Mouse (Mus musculus): ENCODE data around the gene Exoc3l2. TPM values are rescaled to one million over a fixed set of nuclear protein-coding genes. Genes with fewer than 3 reads are reported as not detected.
A peak's percentile ranks its signal among the peaks of the same experiment; 100 is the strongest.

The Exoc3l2 gene
- 0.17 and 0.57 TPM in 2 replicates for polyA plus RNA-seq (2015; fragmentation: Nextera tagmentation; extraction: Ambion mirVana)

DNA sequence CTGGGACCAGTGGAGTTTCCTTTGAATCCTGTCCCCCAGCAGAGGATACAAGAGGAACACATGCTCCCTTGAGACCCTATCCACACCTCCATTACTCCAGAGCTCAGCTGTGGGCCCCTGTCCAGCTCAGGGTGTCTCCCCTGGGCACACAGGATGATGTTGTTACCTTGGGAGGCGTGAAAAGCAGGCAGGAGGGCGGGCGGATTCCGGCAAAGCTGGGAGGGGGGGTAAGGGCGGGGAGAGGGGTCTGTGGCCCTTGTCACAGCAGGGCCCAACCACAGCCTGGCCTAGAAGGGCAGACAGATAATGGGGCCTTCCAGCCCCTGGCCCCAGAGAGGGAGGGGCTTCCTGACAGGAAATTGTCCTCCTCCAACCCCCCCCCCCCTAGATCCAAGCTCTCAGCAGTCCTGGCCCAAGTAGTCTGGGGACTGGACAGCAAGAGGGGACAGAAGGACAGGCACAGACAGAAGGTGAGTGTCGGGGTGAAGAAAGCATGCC is at the start of gene Exoc3l2:
Gene Exoc3l2, plus strand, starts transcription at position 448 of the 498 bp plus-strand sequence.
- 17% methylated on average over 6 of the region's 6 CpGs for WGBS
- ATAC-seq (replicated peaks) = no peak
- Histone ChIP-seq H3K27ac (no peak within 1 kb of the TSS), H3K4me1 (peaks cover 11% of the 10 kb centered on the region), H3K36me3 (replicated peaks) (no peaks in the 10 kb centered on the region), H3K27me3 (replicated peaks) (peaks cover 30% of the 10 kb centered on the region), H3K4me3 (no peak within 1 kb of the TSS), H3K9me3 (no peaks in the 10 kb centered on the region), H3K9ac (no peak within 1 kb of the TSS), H3K4me2 (no peak within 1 kb of the TSS)

DNA sequence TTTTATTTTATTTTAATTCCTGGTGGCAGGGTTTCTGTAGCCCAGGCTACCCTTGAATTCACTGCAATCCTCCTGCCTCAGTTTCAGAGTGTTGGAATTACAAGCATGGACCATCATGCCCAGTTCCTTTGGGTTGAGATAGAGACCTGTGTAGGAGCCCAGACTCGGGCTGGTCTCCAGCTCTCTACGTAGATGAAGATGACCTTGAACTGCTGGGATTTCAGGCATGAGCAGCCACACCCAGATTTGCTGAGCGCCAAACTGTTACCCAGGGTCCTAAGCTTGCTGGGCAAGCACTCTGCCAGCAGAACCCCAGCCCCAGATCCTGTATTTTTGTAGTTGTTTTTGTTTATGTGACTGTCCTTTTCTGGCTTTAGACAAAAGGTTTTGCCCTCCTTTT is 49.6 kb upstream of the Exoc3l2 start:
- no peak overlapping the region for H3K4me2 ChIP-seq
- H3K36me3 ChIP-seq (replicated peaks) = no peaks in the 10 kb centered on the region
- H3K27ac ChIP-seq = no peak overlapping the region
- no peaks in the 10 kb centered on the region for H3K4me1 ChIP-seq
- peaks cover 6% of the 10 kb centered on the region; the same call in 1 of the 2 replicates for H3K27me3 ChIP-seq (replicated peaks)
- ATAC-seq (replicated peaks) = no peak
- 89% methylated on average over 3 of the region's 3 CpGs for WGBS
- no peak overlapping the region for H3K4me3 ChIP-seq
- H3K9ac ChIP-seq = no peak overlapping the region
- H3K9me3 ChIP-seq = no peaks in the 10 kb centered on the region

DNA sequence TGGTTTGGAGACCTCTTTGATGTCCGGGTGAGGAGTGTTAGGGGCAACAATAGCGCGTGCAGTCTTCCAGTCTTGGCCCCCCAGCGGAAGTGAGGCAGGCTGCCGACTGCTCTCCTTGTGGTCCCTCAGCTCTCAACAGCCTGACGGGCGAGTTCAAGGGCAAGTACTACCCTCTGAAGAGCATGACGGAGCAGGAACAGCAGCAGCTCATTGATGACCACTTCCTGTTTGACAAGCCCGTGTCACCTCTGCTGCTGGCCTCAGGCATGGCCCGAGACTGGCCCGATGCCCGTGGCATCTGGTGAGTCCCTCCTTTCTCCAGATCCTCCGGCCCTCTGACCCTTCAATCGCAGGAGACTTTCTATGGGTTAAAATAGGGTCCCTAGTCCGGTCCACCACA is 46.5 kb upstream of the Exoc3l2 start:
- Histone ChIP-seq H3K4me2 (no peak overlapping the region), H3K36me3 (replicated peaks) (no peaks in the 10 kb centered on the region), H3K9ac (no peak overlapping the region), H3K27me3 (replicated peaks) (peaks cover 29% of the 10 kb centered on the region), H3K4me1 (peaks cover 10% of the 10 kb centered on the region; the same call in 1 of the 2 replicates), H3K4me3 (no peak overlapping the region), H3K9me3 (no peaks in the 10 kb centered on the region), H3K27ac (no peak overlapping the region)
- WGBS = 79% methylated on average over 15 of the region's 15 CpGs
- ATAC-seq (replicated peaks) = no peak

DNA sequence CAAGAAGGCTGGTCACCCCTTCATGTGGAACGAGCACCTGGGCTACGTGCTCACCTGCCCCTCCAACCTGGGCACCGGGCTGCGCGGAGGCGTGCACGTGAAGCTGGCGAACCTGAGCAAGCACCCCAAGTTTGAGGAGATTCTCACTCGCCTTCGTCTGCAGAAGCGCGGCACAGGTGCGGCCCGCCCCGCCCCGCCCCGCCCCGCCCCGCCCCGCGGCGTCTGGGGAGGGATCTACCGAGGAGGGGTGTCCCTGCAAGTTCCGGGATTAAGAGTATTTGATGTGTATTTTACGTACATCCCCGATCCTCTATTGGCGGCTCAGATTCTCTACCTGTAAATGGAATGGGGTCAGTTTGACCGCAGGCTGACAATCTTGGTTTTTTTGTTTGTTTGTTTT is 43.0 kb upstream of the Exoc3l2 start:
- no peak overlapping the region for H3K4me3 ChIP-seq
- no peak for ATAC-seq (replicated peaks)

DNA sequence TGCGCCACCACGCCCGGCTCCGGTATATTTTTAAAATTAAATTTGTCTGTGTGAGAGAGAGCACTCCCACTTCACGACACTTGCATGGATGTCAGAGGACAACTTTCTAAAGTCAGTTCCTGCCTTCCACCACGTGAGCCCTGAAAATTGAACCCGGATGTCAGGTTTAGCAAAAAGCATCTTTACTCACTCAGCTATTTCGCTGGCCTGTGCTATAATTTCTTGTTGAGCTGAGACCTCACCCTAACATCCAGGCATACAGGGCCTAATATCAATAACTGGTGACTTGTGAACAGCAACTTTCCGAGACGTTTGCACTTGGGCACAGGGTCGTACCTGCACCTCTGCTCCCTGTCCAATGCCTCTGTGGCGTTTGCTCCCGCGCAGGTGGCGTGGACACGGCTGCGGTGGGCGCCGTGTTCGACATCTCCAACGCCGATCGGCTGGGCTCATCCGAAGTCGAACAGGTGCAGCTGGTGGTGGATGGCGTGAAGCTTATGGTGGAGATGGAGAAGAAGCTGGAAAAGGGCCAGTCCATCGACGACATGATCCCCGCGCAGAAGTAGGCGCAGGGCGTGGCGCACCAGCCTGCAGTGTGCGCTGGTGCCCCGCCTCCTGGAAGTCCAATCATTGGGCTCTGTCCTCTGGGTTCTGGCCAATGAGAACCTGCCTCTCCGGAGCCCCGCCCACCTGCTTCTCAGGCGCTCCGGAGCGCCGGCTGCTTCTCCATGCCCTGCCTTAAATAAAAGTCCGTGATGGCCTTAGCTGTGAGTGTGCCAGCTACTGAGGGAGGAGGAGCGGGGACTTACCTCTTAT is 42.1 kb upstream of the Exoc3l2 start:
- Histone ChIP-seq H3K27me3 (replicated peaks) (peaks cover 33% of the 10 kb centered on the region), H3K4me1 (peaks cover 10% of the 10 kb centered on the region; the same call in 1 of the 2 replicates), H3K4me2 (peak overlapping the region; percentile 88), H3K9ac (peak overlapping the region; percentile 43), H3K9me3 (no peaks in the 10 kb centered on the region), H3K36me3 (replicated peaks) (0 out of 2 replicates have a peak, but pooled peaks cover 10% of the 10 kb centered on the region), H3K4me3 (peak overlapping the region; percentile 49), H3K27ac (no peak overlapping the region)
- WGBS = 13% methylated on average over 43 of the region's 43 CpGs
- ATAC-seq (replicated peaks) = peak; percentile 96

More for the DNA sequence above, 43.0 kb upstream of the Exoc3l2 start:
- H3K9me3 ChIP-seq = no peaks in the 10 kb centered on the region
- H3K9ac ChIP-seq = no peak overlapping the region
- 0 out of 2 replicates have a peak, but pooled peaks cover 6% of the 10 kb centered on the region for H3K36me3 ChIP-seq (replicated peaks)
- H3K4me1 ChIP-seq = peaks cover 10% of the 10 kb centered on the region; the same call in 1 of the 2 replicates
- no peak overlapping the region for H3K4me2 ChIP-seq
- 7% methylated on average over 28 of the region's 28 CpGs for WGBS
- peaks cover 33% of the 10 kb centered on the region for H3K27me3 ChIP-seq (replicated peaks)
- no peak overlapping the region for H3K27ac ChIP-seq

DNA sequence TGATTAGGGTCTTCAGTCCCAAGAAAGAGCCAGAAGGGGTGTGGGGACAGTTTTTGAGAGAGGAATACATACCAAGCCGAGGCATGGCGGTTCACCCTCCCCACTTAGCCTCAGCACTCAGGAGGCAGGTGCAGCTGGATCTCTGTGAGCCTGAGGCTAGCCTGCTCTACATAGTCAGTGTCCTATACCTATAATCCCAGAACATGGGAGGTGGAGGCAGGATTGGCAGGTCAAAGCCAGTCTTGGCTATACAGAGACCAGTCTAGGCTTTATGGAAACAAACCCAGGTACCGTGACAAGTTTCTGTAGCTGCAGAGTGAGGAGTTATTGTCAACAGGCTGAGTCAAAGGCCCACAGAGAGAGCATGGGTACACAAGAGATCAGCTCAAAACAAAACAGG is 40.0 kb upstream of the Exoc3l2 start:
- Histone ChIP-seq H3K4me2 (no peak overlapping the region), H3K27me3 (replicated peaks) (peaks cover 32% of the 10 kb centered on the region), H3K4me3 (no peak overlapping the region), H3K36me3 (replicated peaks) (peaks cover 24% of the 10 kb centered on the region), H3K9ac (no peak overlapping the region), H3K9me3 (no peaks in the 10 kb centered on the region), H3K27ac (no peak overlapping the region), H3K4me1 (peaks cover 10% of the 10 kb centered on the region; the same call in 1 of the 2 replicates)
- 86% methylated on average over 3 of the region's 3 CpGs for WGBS
- ATAC-seq (replicated peaks) = no peak

DNA sequence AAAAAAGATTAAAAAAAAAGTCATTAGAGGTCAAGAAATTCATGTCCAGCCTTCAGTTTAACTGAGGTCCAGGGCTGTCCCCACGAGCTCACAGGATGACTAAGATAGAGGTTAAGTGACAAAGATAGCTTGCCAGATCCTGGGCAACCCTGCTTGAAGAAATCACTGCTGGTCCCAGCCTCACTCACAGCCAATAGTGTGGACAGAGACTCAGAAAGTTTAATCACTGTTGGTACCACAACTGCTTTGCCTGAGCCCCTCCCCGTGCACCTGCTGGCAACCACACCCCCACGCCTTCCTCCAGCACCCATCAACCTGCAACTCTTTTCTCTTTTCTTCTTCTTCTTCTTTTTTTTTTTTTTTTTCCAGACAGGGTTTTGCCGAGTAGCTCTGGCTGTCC is 39.1 kb upstream of the Exoc3l2 start:
- no peaks in the 10 kb centered on the region for H3K9me3 ChIP-seq
- no peak overlapping the region for H3K9ac ChIP-seq
- peaks cover 10% of the 10 kb centered on the region; the same call in 1 of the 2 replicates for H3K4me1 ChIP-seq
- no peak overlapping the region for H3K4me3 ChIP-seq
- no peak overlapping the region for H3K27ac ChIP-seq
- peaks cover 22% of the 10 kb centered on the region for H3K27me3 ChIP-seq (replicated peaks)
- H3K36me3 ChIP-seq (replicated peaks) = peaks cover 34% of the 10 kb centered on the region
- ATAC-seq (replicated peaks) = no peak
- H3K4me2 ChIP-seq = no peak overlapping the region
- 63% methylated on average over 4 of the region's 4 CpGs for WGBS

DNA sequence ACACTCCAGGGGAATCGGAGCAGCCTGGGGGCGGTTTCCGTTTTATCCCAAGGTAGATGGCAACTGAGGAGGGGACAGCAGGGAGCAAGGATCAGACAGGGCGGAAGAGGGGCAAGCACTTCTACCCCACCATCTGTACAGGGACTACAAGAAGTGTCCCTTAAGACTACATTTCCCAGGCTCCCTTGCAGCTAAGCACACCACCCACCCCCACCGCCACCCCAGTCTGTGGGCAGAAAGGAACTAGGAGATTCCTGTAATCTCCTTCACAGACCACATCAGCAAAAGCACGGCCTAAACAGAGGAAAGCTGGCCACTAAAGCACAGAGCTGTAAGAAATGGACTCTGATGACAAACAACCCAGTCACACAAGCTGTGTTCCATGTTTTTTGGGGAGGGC is 36.8 kb upstream of the Exoc3l2 start:
- H3K4me1 ChIP-seq = 0 out of 2 replicates have a peak, but pooled peaks cover 3% of the 10 kb centered on the region
- H3K4me3 ChIP-seq = no peak overlapping the region
- no peak overlapping the region for H3K9ac ChIP-seq
- 0 out of 2 replicates have a peak, but pooled peaks cover 4% of the 10 kb centered on the region for H3K27me3 ChIP-seq (replicated peaks)
- 65% methylated on average over 6 of the region's 6 CpGs for WGBS
- no peak overlapping the region for H3K27ac ChIP-seq
- no peaks in the 10 kb centered on the region for H3K9me3 ChIP-seq
- no peak overlapping the region for H3K4me2 ChIP-seq
- ATAC-seq (replicated peaks) = no peak
- H3K36me3 ChIP-seq (replicated peaks) = peaks cover 56% of the 10 kb centered on the region

DNA sequence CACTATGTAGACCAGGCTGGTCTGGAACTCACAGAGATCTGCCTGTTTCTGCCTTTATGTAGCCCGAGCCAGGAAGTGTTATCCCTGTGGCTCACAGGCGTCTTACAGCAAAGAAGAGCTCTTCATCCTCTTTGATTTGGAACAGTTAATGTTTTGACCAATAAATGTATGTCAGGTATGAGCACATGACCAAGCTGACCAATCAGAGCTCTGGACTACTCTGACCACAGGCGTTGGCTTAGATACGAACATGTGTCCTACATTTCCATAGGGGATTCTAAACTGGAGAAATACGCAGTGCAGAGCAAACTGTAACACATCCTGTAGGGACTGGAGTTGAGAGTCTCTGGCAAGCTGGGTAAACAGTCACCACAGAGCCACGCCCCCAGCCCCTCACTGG is 36.2 kb upstream of the Exoc3l2 start:
- 85% methylated on average over 6 of the region's 6 CpGs for WGBS
- no peak overlapping the region for H3K9ac ChIP-seq
- no peak; the same call in 1 of the 2 replicates for ATAC-seq (replicated peaks)
- H3K36me3 ChIP-seq (replicated peaks) = peaks cover 61% of the 10 kb centered on the region
- H3K4me1 ChIP-seq = no peaks in the 10 kb centered on the region
- H3K27ac ChIP-seq = no peak overlapping the region
- H3K4me3 ChIP-seq = no peak overlapping the region
- 0 out of 2 replicates have a peak, but pooled peaks cover 4% of the 10 kb centered on the region for H3K27me3 ChIP-seq (replicated peaks)
- no peak overlapping the region for H3K4me2 ChIP-seq
- H3K9me3 ChIP-seq = no peaks in the 10 kb centered on the region

DNA sequence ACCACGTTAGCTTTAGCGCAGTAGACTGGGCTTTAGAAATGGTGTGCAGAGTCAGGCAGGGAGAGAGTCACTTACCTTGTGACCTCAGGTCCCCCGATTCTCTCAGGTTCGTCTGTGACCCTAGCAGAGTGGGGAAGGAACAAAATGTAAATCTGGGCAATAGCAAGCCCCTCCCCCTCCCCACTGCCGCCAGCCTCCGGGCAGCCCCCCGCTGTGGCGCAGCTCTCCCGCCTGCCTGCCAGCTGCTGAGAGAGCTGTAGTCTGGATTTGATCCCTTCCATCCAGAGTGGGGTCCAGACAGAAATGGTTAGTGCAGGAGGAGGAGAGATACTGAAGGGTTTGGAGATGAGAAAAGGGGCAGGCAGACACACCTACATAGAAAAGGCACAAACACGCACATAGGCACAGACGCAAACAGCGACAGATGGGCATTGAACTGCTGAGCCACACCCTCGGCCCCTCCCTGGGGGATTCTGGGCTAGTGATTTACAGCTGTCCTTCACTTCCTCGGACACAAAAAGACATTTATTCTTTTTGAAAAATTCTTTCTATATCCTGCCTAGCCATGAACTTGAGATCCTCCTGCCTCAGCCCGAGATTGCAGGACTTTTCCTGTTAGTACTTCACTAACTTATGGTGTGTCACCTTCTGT is 35.0 kb upstream of the Exoc3l2 start:
- no peak overlapping the region for H3K4me2 ChIP-seq
- no peak overlapping the region for H3K27ac ChIP-seq
- no peaks in the 10 kb centered on the region for H3K4me1 ChIP-seq
- no peaks in the 10 kb centered on the region for H3K9me3 ChIP-seq
- 65% methylated on average over 15 of the region's 15 CpGs for WGBS
- peaks cover 74% of the 10 kb centered on the region for H3K36me3 ChIP-seq (replicated peaks)
- no peaks in the 10 kb centered on the region for H3K27me3 ChIP-seq (replicated peaks)
- no peak overlapping the region for H3K4me3 ChIP-seq
- H3K9ac ChIP-seq = no peak overlapping the region
- ATAC-seq (replicated peaks) = no peak

DNA sequence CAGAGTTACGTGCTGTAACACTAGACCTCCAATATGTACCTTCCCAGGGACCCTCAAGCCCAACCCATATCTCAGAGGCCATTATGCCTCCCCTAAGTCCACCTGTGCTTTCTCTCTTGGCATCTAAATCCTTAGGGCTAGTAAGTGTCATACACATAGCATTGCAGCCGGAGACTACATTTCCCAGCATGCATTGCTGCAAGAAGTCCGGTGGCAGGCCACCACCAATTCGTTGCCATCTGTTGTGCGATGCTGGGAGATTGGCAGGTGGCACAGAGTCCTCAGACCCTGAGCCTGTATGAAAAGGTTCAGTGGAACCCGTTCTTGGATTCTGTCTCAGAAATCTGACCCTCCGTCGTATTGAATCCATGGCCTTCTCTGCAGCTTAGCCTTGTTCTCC is 33.4 kb upstream of the Exoc3l2 start:
- no peak overlapping the region for H3K27ac ChIP-seq
- no peaks in the 10 kb centered on the region for H3K27me3 ChIP-seq (replicated peaks)
- ATAC-seq (replicated peaks) = no peak
- H3K4me1 ChIP-seq = no peaks in the 10 kb centered on the region
- H3K36me3 ChIP-seq (replicated peaks) = peaks cover 86% of the 10 kb centered on the region
- no peak overlapping the region for H3K4me3 ChIP-seq
- H3K9me3 ChIP-seq = no peaks in the 10 kb centered on the region
- WGBS = 69% methylated on average over 8 of the region's 8 CpGs
- no peak overlapping the region for H3K9ac ChIP-seq
- H3K4me2 ChIP-seq = no peak overlapping the region

DNA sequence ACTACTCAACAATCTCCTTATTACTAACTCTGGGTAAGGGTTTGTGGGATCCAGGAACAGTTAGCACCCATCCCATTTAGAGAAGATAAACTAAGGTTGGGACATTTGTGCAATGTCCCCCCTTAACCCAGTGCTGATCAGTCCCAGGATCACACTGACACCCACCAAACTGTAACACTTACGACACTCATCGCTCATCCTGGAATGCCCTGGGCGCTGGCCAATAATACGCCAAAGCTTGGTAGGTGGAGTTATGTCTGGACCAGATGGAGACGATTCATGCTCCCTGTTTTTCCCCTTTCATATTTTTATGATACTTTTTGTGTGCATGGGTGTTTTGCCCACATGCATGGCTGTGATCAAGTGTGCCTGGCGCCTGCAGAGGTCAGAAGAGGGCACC is 32.7 kb upstream of the Exoc3l2 start:
- 94% methylated on average over 6 of the region's 6 CpGs for WGBS
- no peaks in the 10 kb centered on the region for H3K9me3 ChIP-seq
- H3K4me1 ChIP-seq = no peaks in the 10 kb centered on the region
- no peak for ATAC-seq (replicated peaks)
- no peak overlapping the region for H3K27ac ChIP-seq
- H3K4me3 ChIP-seq = no peak overlapping the region
- H3K4me2 ChIP-seq = no peak overlapping the region
- H3K36me3 ChIP-seq (replicated peaks) = peaks cover 89% of the 10 kb centered on the region
- no peaks in the 10 kb centered on the region for H3K27me3 ChIP-seq (replicated peaks)
- H3K9ac ChIP-seq = no peak overlapping the region

Measured in midbrain, embryonic 15.5 days (tissue).